Mouse (Mus musculus) forebrain, postnatal 0 days (tissue): ENCODE measurements at regions not wholly inside any gene's neighbourhood (a gene's known extent, or its start where the extent isn't known, plus 50 kb on each side); places are given as distances from the start of the nearest gene placed in this dataset.

Experiments
- ATAC-seq: fragments of 200-750 bp; cut with Nextera tagmentation; 2 replicates; pipeline ENCODE4 v1.8.0; 2017; ENCODE audit warnings: mild to moderate bottlenecking, moderate library complexity
- DNase-seq: peaks from one replicate; pipeline ENCODE4 v3.0.0-alpha.2; 2015
- H3K27ac ChIP-seq: fragments of 300-500 bp; sonication (generic); 2 replicates; pipeline ENCODE4 v1.5.1; 2014; ENCODE audit warnings: low read depth, mild to moderate bottlenecking, antibody characterized with exemption, low read length, moderate library complexity, mixed read lengths
- H3K27me3 ChIP-seq: fragments of 300-500 bp; sonication (generic); 2 replicates; pipeline ENCODE4 v1.6.1; 2014; ENCODE audit warnings: mild to moderate bottlenecking, low read length, mixed read lengths; ENCODE audit not compliant: insufficient read depth
- H3K36me3 ChIP-seq: fragments of 300-500 bp; sonication (generic); 2 replicates; pipeline ENCODE4 v1.6.1; 2014; ENCODE audit warnings: mild to moderate bottlenecking, moderate library complexity; ENCODE audit not compliant: insufficient read depth
- H3K4me1 ChIP-seq: fragments of 300-500 bp; sonication (generic); 2 replicates; pipeline ENCODE4 v1.6.1; 2014; ENCODE audit warnings: antibody characterized with exemption; ENCODE audit not compliant: insufficient read depth
- H3K4me2 ChIP-seq: fragments of 300-500 bp; sonication (generic); 2 replicates; pipeline ENCODE4 v1.6.1; 2014; ENCODE audit warnings: low read depth, mild to moderate bottlenecking, moderate library complexity
- H3K4me3 ChIP-seq: fragments of 300-500 bp; sonication (generic); 2 replicates; pipeline ENCODE4 v1.5.1; 2014; ENCODE audit warnings: low read depth, low read length, mixed read lengths
- H3K9ac ChIP-seq: fragments of 300-500 bp; sonication (generic); 2 replicates; pipeline ENCODE4 v1.6.1; 2014; ENCODE audit warnings: mild to moderate bottlenecking
- H3K9me3 ChIP-seq: fragments of 300-500 bp; sonication (generic); 2 replicates; pipeline ENCODE4 v1.6.1; 2016; ENCODE audit warnings: low read length
- CTCF ChIP-seq: sonication (generic); IDR thresholded peaks from 2 replicates; pipeline ENCODE4 v1.5.1; 2016; ENCODE audit warnings: antibody characterized with exemption, control low read depth, low read depth
- WGBS: fragments of 180-500 bp; shearing (Covaris S2); extraction: QIAGEN DNeasy Blood & Tissue Kit; methylation state at CpG from one replicate; pipeline ENCODE4 v1.1.7; 2014; 5-methylcytosine and 5-hydroxymethylcytosine counted together

- Histone ChIP-seq H3K4me2 (no peak overlapping the region), H3K27ac (no peak overlapping the region), H3K27me3 (no peaks in the 10 kb centered on the region), H3K36me3 (no peaks in the 10 kb centered on the region), H3K9ac (no peak overlapping the region), H3K4me1 (no peaks in the 10 kb centered on the region), H3K4me3 (no peak overlapping the region), H3K9me3 (no peaks in the 10 kb centered on the region)
- 27% methylated on average over 4 of the region's 4 CpGs for WGBS
- DNase-seq = no peak
- no peak for ATAC-seq
- no peak for TF ChIP-seq CTCF
These were observed 303.0 kb upstream of the Map3k7 start for GRCm38 (mm10) chr4:31660896-31661295.

GRCm38 (mm10) chr4:31671530-31672170 lies 292.2 kb upstream of the Map3k7 start:
- Histone ChIP-seq H3K27ac (no peak overlapping the region), H3K9me3 (no peaks in the 10 kb centered on the region), H3K4me2 (no peak overlapping the region), H3K27me3 (no peaks in the 10 kb centered on the region), H3K4me1 (no peaks in the 10 kb centered on the region), H3K36me3 (no peaks in the 10 kb centered on the region), H3K9ac (no peak overlapping the region), H3K4me3 (no peak overlapping the region)
- TF ChIP-seq CTCF = no peak
- ATAC-seq (peak; percentile 12; the same call in 1 of the 2 replicates), DNase-seq (peak; percentile 14)
- 32% methylated on average over 6 of the region's 6 CpGs for WGBS

GRCm38 (mm10) chr4:31672171-31672841 lies 291.6 kb upstream of the Map3k7 start:
- Histone ChIP-seq H3K4me2 (no peak overlapping the region), H3K9ac (no peak overlapping the region), H3K27me3 (no peaks in the 10 kb centered on the region), H3K9me3 (no peaks in the 10 kb centered on the region), H3K4me3 (no peak overlapping the region), H3K36me3 (no peaks in the 10 kb centered on the region), H3K27ac (no peak overlapping the region), H3K4me1 (no peaks in the 10 kb centered on the region)
- TF ChIP-seq CTCF = no peak
- no peak for DNase-seq
- no peak for ATAC-seq
- WGBS = 36% methylated on average over 9 of the region's 9 CpGs

- Histone ChIP-seq H3K4me2 (no peak overlapping the region), H3K27me3 (no peaks in the 10 kb centered on the region), H3K4me1 (no peaks in the 10 kb centered on the region), H3K4me3 (no peak overlapping the region), H3K9ac (no peak overlapping the region), H3K36me3 (no peaks in the 10 kb centered on the region), H3K27ac (no peak overlapping the region), H3K9me3 (no peaks in the 10 kb centered on the region)
- 89% methylated on average over 2 of the region's 2 CpGs for WGBS
- no peak for ATAC-seq
- DNase-seq = no peak
- TF ChIP-seq CTCF = no peak
These were observed 291.1 kb upstream of the Map3k7 start for GRCm38 (mm10) chr4:31672842-31673171.

GRCm38 (mm10) chr4:31679007-31679590 lies 284.8 kb upstream of the Map3k7 start:
- Histone ChIP-seq H3K27ac (no peak overlapping the region), H3K4me2 (no peak overlapping the region), H3K4me1 (no peaks in the 10 kb centered on the region), H3K27me3 (no peaks in the 10 kb centered on the region), H3K9me3 (no peaks in the 10 kb centered on the region), H3K9ac (no peak overlapping the region), H3K4me3 (no peak overlapping the region), H3K36me3 (no peaks in the 10 kb centered on the region)
- peak; percentile 23; the same call in 1 of the 2 replicates for ATAC-seq
- TF ChIP-seq CTCF = no peak
- WGBS = 32% methylated on average over 13 of the region's 13 CpGs
- no peak for DNase-seq

- Histone ChIP-seq H3K9me3 (no peaks in the 10 kb centered on the region), H3K9ac (no peak overlapping the region), H3K4me2 (no peak overlapping the region), H3K27ac (no peak overlapping the region), H3K36me3 (no peaks in the 10 kb centered on the region), H3K4me1 (no peaks in the 10 kb centered on the region), H3K27me3 (no peaks in the 10 kb centered on the region), H3K4me3 (no peak overlapping the region)
- WGBS = 92% methylated on average over 2 of the region's 2 CpGs
- TF ChIP-seq CTCF = no peak
- DNase-seq = no peak
- ATAC-seq = no peak
These were observed 282.9 kb upstream of the Map3k7 start for GRCm38 (mm10) chr4:31680958-31681357.

GRCm38 (mm10) chr4:31689083-31689482 lies 274.8 kb upstream of the Map3k7 start:
- no peak overlapping the region for H3K4me2 ChIP-seq
- WGBS = 97% methylated on average over 2 of the region's 2 CpGs
- DNase-seq = no peak
- no peak overlapping the region for H3K9ac ChIP-seq
- no peak overlapping the region for H3K27ac ChIP-seq
- TF ChIP-seq CTCF = no peak
- H3K36me3 ChIP-seq = no peaks in the 10 kb centered on the region
- no peaks in the 10 kb centered on the region for H3K27me3 ChIP-seq
- no peak for ATAC-seq
- H3K4me1 ChIP-seq = no peaks in the 10 kb centered on the region
- H3K4me3 ChIP-seq = no peak overlapping the region
- H3K9me3 ChIP-seq = no peaks in the 10 kb centered on the region
